Mouse (Mus musculus) right cerebral cortex, adult 2 months (tissue): ENCODE measurements at regions not wholly inside any gene's neighbourhood (a gene's known extent, or its start where the extent isn't known, plus 50 kb on each side); places are given as distances from the start of the nearest gene placed in this dataset.
"Not testable (repeated sequence)": the region's sequence is repeated elsewhere in the genome, so short reads cannot be mapped to it uniquely, and the experiment has no call there.

Experiments
- DNase-seq, 2 experiments: peaks; one replicate each; pipeline ENCODE4 v3.0.0; 2021 to 2022; ENCODE audit warnings: low spot score in 2 of 2

GRCm38 (mm10) chr13:85035903-85036302 is 153.3 kb upstream of the Ccnh start:
- no peak for DNase-seq

GRCm38 (mm10) chr13:85036830-85037229 is 152.4 kb upstream of the Ccnh start:
- no peak for DNase-seq

DNA sequence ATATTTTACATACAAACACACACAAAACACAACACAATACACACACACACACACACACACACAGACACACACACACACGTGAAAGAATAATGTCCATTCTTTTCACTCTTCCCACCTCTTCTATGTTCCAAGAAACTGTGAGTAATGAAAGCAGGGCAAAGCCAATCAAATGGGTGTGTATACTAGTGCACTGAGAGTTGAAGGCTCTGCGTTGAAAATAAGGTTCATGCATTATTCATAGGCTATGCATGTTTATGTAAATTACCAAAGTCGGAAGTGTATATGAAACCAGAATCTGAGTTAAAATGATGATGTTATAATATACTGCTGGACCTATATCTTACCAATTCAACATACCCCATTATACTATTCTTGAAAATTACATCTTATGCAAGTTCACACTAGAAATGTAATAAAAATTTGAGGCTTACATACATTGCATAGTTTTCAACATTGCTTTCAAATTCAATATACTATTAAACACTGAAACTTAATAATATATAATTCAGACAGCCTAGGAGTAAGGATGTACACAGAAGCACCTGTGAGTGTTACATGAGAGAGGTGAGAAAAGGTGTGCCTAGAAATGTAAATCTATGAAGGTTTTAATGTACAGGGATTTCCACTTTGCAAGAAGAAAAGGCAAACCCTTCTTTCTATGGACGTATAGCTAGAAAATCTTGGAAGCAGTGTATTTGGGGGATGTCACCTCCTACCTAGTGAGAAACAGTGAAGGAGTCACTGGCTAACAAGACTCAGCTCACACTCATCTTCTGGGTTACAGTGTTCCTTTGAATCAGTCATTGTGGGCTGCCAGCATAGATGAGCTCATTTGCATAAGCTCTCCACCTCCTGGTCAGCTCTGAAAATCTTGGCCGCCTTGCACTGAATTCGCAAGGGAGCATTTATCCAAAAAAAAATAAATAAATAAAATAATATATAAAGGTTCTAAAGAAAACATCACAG is 122.3 kb upstream of the Ccnh start:
- DNase-seq, result peak; percentile 36 to 37

DNA sequence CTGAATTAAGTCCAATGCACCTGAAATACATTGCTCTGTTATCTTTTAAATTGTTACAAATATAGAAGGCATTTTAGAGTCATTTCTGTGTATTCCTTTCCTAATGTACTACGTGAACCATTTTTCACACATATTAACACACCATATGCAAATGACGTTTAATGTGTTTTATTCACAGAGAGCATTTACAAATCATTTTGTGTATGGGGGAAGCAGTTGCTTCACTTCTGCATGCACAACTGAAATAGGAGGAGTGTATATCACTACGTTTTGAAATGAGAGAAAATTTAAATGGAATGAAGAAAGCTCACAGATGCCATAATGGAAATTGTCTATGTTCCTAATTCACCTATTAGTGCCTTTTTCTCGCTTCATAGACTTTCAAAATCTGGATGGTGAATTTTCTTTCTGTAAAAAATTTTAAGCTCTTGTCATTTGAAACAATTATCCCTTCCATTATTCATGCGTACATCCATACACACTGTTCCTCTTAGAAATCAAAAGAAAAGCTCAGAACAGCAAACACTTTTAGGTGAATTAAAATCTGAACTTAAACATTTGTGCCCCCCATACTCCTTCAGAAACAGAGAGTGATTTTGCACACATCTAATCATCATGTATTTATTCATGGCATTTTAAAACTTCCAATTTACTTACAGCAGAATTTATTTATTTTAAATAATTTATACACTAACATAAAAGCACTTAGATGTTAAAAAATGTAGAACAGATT is 121.5 kb upstream of the Ccnh start:
- no peak for DNase-seq

DNA sequence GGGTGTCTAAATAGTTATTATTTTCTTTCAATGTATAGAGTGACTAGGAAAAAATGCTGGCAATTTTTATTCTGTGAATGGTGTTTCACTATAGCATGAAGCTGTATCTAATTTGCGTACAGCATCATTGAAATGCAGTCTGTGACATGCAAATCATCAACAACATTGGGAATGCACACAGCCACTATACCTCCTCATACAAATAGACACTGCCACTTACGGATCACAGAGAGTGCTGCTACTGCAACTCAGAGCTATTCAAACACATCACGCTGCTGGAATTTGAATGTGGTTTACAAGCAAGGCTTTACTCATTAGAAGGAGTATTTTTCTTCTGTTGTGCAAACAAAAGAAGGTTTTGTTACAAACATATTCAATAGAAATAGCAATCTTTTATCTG is 120.8 kb upstream of the Ccnh start:
- no peak for DNase-seq

GRCm38 (mm10) chr13:85083335-85083734 is 105.9 kb upstream of the Ccnh start:
- DNase-seq, result peak; percentile 6 to 22

DNA sequence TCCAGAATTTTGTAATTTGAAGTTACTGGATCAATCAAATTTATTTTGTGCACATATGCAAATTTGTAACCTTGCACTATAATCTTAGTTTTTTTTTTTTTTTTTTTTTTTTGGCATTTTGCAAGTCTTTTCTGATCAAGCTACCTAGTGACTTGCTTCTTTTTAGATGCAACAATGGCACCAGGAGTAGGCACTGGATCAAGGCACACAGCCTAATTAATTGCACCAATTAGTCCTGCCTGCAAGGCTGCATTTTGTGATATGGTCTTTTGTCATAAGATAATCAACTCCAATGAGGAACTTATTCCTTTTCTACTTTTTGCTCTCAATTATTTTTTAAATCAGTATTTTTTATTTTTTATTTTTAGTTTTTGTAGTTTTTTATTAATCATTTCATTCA is 105.5 kb upstream of the Ccnh start:
- DNase-seq, result no peak

GRCm38 (mm10) chr13:85096174-85096573 is 93.0 kb upstream of the Ccnh start:
- DNase-seq, result no peak

- no peak for DNase-seq
Observed at GRCm38 (mm10) chr13:85123309-85123708, 65.9 kb upstream of the Ccnh start.

GRCm38 (mm10) chr13:85126573-85127547 is 62.3 kb upstream of the Ccnh start:
- not testable (repeated sequence) for DNase-seq

- no peak for DNase-seq
Observed at GRCm38 (mm10) chr13:85127548-85127925, 61.7 kb upstream of the Ccnh start.
